Mouse (Mus musculus): ENCODE measurements around the gene Synj1.

The Synj1 gene

DNA sequence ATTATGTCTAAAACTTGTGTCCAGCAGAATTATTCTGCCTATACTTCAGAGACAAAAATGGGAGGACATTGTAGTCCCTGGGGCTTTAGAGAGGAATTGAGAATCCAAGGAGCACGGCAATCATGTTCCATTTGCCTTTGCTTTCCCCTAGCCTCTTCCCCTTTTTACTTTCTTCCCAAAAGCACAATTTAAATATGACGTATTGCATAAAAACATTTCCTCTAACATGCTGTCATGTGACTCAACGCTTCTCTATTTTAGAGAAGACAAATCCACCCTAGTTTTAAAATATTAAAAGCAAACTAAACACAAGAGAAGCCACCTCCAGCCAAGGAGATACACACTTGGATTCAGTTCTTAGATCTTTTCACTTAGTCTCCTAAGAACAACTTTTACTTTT is 739 bp upstream of the Synj1 start:
- intact Hi-C loops (cut with DNase I): no loop called here

DNA sequence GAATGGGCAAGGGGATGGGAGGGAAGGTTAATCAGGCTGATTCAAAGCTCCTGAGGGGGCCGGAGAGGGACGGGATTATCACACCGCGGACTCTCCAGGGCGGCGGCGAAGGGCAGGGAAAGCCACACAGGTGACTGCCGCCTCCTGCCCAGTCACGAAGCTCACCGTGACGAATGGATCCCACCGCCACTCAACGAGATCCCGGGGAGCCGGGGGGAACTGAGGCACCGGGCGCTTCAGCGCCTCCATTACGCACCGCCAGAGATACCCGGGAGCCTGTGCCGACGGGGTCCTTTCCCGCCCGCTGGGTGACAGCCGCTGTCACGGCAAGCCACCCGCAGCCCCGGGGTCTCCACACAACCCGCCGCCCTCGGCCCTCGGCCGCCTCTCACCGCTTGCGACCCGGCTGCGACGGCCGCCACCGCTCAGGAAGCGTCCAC is 507 bp downstream of the Synj1 start:
- intact Hi-C loops (cut with DNase I): no loop called here

DNA sequence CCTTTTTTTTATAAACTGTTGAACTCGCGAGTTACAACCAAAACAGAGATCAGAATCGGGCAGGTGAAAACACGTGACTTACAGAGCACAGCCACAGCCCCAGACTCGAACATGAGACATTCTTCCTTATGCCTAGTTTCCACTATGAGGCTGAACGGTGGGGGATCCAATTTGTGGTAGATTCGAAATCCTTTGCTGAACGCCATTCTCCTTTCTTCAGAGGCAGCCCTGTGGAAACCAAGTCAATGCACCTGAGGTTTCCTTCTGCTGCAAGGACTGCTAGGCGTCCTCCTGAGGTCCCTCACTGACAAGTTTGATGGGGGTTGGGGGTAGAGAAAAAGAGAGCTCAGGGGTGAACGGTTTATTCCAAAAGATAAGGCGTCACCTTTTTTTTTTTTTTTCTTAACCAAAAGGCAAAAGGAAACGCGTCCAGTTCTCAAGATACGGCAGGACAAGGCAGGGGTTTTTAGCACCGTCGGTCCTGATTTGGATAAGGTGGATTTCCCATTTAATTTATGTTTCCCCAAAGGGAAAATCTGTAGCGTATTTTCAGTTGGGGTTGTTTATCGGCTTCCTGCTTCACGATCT is 1.1 kb downstream of the Synj1 start:
- intact Hi-C loops (cut with DNase I): no loop called here

DNA sequence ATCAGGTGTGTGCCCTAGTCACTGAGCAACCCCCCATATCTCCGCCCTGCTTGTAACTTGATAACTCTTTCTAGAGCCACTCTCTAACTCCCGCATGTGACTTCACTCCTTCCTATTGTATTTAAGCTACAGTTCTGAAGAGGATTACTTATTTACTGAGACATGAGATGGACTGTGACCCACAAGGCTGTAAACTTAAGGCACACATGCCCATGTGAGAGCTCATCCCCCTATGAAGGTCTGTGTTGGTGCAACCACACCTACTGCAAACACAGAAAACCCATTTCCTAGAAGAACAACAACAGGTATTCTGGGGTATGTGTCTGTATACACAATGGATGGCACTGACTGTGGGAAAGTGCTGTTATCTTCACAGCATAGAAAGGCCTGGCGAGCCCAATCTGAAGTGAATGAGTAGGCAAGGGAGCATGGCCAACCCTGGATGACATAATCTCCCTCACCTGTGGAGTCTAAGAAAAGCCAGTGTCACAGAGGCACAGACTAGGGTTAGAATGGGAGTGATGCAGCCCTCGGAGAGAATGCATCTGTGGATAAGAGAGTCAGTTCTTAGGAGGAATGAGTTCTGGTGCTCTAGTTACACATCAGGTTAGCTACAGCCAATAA is 6.1 kb downstream of the Synj1 start:
- intact Hi-C loops (cut with DNase I): loop anchor here (5.0 kb wide), 1 partner anchor 42 kb away; no protein-coding TSS in a partner anchor

DNA sequence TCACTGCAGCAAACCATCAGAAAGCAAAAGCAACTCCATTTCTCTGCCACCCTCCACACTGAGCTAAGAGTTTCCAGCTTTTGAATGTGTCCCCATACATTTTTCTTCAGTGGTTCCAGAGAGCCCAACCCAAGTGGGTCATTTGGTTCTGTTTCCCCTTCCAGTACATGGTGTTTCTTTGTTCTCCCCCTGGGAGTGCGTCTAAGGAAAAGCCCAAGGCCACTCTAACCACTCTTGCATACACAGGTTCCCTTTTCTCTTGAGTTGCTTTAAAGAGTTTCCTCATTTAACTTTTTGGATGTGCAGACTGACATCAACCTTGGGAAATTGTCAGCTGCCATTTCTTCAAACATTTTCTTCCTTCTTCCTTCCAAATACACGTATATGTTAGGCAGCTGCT is 10.0 kb downstream of the Synj1 start:
- intact Hi-C loops (cut with DNase I): loop anchor here (5.0 kb wide), 1 partner anchor 46 kb away; no protein-coding TSS in a partner anchor

DNA sequence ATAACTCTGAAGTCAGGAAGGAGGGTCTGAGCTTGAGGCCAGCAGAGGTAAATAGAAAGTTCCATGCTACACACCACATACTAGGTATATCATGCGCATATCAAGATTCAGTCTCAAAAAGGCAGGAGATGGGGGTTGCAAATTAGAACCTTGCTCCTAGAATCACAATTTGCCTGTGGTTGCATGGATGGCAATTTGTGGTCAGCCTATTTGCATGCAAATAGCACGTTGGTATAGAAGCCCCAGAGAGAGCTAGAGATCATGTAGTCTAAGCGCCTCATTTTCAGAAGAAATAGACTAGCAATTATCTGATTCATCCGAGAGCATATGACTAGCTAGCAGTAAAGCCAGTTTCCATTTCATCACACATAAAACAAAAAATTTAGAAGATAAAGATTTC is 11.3 kb downstream of the Synj1 start:
- intact Hi-C loops (cut with DNase I): loop anchor here (5.0 kb wide), 1 partner anchor 47 kb away; no protein-coding TSS in a partner anchor

DNA sequence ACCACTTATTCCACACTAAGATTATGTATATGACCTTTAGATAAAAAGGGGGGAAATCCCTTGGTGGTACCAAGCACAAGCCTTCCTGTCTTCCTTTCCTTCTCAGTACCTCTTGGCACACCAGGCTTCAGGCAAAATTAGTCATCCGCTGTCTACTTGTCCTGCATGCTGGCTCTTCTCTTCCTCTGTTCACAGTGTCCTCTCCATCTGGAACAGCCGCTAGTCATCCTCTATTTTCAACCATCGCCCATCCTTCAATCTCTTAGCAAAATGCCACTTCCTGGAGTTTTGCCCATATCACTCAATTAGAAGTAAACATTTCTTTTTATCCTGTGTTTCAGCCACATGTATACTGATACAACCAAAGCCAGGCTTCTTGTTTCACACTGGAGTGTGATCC is 13.3 kb downstream of the Synj1 start:
- intact Hi-C loops (cut with DNase I): no loop called here

DNA sequence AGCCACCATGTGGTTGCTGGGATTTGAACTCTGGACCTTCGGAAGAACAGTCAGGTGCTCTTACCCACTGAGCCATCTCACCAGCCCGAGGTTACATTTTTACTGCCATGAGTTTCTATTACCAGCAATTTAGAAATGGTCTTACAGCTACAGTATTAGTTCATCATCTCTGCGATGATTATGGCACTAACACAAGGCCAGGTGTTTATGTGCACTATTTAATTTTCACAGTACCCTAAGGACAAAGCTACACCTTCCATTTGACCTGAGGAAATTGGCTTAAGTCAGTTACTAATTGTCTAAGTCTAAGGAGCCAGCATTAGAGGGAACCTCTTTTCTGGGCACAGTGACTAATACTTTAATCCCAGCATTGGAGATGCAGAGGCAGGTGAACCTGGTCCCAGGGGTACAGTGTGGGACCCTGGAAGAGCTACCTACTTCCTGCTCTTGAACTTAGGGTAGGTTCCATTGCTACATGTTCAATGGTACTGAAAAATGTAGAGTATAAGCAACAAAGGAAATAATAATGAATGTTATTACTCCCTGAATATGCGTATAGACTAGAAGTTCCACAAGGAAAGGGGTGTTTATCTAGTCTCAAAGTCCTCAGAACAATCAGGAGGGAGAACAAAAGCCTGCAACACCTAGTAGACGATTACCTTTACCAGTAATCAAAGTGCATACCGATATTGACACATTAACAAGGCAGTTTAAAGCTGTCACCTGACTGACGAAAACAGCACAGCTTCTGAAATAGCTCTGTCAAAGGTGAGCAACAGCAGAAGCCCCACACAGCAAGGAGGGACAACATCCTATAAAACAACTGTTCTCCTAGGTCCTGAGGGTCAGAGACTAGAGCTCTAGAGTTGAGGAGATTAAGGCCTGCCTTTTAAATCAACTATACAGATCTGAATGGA is 14.5 kb downstream of the Synj1 start:
- intact Hi-C loops (cut with DNase I): no loop called here

DNA sequence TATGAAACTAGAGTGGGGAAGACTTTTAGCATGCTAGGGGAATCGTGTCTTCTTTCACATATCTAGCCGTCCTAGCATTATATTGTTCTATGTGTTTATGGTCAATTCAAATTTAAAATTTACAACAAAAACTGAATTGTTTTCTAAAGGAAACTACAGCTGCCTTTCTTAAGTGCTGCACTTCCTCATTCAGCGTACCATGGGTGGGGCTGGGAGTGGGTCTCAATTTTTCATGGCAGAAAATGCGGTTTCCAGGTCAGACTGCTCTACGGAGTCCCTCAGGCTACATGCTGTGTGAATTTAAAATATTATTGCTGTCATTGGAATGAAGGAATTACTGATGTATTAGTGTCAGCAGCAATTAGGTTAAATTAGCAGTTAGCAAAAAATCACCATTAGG is 15.6 kb downstream of the Synj1 start:
- intact Hi-C loops (cut with DNase I): no loop called here

DNA sequence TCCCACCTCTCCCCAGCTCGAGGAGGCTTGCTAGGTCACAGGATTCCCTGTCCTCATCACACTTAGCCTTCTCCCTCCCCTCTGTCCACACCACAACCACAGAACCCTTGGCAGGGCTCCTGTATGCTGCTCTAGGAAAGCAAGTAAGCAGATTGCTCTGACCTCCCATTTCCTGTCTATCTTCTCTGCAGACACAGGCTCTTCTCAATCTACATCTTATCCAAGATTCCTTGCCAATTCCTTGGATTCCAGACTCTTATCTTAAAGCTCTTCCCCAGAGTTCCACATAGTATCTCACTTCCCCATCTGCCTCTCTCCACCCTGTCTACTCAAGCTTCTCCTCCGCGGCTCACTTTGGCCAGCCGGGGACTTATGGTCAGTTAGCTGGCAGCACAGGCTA is 16.1 kb downstream of the Synj1 start:
- intact Hi-C loops (cut with DNase I): no loop called here

DNA sequence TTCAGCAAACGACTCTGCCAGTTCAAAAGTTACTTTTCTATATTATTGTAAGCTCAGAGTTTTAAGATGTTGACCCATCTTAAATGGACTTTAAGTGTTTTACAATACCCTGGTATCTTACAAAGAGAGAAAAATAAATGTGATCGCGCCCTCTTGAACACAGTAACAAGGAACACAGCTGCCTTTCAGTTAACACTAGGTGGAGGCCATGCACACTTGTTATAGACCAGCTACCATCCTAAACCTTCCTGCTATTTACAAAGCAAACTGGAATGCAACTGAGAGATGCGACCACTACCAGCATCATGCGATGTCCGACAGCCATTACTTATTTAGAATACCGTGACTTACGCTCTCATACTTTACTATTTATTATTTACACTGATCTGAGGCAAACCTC is 21.9 kb downstream of the Synj1 start:
- intact Hi-C loops (cut with DNase I): no loop called here

DNA sequence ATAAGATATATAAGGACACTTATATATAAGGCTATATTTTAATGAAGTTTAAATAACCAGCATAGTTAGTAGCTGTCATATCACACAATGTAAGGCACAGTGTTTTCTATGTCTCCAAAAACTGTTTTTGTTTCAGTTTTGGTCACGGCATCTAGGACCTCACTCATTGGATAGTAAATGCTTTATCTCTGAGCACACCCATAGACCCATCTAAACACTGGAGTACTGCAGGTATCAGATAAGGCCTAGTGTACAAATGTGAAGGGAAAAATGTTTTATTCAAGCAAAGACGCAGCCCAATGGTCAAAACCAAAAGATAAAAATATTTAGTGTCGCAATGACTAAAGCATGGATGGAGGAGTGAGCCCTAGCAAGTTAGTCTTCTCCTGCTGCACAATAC is 22.4 kb downstream of the Synj1 start:
- intact Hi-C loops (cut with DNase I): no loop called here

DNA sequence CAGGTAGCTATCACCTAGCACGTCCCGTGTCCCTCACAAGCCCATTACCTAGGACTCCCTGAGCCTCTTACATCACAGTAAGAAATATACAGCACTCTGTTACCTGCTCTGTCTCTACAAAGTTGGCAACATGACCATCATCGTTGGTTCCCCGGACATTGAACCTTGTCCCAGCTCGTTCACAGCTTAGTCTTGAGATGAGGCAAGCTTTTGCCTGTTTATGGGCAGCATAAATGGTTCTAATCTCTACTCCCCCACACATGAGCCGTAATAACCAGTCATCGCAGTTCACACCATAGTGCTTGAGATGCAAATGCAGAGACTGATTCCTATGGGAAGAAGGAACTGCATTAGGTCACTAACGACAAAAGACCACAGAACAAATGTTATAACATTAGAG is 23.1 kb downstream of the Synj1 start:
- intact Hi-C loops (cut with DNase I): no loop called here

DNA sequence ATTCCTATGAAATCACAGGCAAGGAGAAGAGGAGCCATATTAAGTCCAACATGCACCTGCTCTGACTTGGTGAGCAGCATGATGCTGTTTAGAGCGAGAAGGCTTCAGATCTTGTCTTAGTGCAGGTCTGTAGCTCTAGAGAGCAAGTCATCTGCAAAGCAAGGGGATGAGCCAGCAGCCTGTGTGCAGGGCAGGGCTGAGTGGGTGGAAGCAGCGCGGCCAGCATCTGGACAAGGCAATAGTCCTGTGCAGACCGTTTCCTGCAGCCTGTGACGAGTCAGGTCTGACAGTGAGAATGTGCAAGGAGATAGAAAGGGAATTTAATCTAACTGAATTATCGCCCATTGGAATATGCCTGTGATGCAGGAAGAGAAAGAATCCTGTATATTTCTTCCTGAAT is 40.1 kb downstream of the Synj1 start:
- intact Hi-C loops (cut with DNase I): no loop called here

DNA sequence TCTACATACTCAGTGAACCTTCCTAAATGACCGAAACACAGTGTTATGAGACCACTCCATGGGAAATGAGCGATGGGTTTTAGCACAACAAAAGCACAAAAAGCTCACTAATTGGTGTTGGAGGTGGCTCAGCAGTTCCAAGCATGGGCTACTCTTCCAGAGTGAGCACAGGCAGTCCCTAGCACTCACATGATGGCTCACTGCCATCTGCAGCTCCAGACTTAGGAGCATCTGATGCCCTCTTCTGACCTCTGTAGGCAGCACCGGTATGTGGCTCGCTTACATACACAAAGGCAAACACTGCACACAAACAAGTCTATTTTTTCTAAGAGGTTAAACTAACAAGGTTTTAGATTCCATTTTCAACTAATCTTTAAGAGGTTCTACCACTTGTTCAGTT is 44.9 kb downstream of the Synj1 start:
- intact Hi-C loops (cut with DNase I): no loop called here

DNA sequence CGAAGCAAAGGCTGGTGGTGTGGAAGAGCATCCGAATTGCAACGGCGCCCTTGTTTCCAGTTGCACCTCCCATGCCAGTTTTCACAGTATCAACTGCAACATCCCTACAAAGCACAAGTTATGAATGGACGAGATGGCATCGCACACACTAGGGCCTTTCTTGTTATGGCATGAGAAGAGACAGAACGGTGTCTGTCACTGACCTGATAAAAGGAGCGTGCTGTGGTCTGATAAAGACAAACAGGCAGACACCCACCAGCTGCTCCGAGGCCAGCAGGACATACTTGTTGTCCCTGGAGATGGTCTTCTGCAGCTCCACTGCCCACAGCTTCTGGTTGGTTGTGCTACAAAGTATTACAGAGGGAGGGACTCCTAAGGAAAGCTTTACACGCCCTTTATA is 46.8 kb downstream of the Synj1 start:
- intact Hi-C loops (cut with DNase I): no loop called here

DNA sequence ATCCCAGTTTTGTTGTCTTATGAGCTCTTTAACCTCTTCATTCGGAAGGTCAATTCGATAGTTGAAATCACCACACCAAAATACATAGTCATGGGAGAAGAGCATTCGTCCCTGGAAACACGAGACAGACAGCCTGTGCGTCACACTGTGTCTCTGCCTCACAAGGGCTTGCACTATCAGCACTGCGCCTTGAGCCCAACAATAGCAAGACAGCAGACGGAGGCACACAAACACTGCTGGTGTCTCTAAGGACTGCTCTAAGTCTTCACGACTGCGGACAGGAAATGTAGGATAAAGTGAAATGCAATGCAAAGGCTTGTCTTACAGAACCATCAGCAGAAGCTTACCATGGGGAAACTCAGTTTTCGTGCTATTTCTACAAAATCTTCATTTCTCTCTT is 47.2 kb downstream of the Synj1 start:
- intact Hi-C loops (cut with DNase I): no loop called here

DNA sequence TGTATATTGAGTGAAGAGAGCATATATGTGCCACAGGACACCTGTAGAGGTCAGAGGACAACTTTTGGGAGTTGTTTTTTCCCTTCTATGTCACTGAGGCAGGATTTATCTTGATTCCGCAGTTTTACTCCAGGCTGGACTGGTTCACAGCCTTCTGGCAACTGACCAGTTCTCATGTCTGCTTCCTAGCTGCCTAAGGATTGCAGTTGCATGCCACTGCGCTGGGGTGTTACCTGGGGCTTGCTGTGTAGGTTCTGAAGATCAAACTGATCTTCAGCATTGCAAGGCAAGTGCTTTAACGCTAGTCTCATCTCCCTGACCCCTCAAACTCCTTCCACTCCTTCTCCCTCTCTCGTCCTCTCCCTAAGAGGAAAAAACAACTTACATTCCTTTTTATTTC is 47.9 kb downstream of the Synj1 start:
- intact Hi-C loops (cut with DNase I): no loop called here

DNA sequence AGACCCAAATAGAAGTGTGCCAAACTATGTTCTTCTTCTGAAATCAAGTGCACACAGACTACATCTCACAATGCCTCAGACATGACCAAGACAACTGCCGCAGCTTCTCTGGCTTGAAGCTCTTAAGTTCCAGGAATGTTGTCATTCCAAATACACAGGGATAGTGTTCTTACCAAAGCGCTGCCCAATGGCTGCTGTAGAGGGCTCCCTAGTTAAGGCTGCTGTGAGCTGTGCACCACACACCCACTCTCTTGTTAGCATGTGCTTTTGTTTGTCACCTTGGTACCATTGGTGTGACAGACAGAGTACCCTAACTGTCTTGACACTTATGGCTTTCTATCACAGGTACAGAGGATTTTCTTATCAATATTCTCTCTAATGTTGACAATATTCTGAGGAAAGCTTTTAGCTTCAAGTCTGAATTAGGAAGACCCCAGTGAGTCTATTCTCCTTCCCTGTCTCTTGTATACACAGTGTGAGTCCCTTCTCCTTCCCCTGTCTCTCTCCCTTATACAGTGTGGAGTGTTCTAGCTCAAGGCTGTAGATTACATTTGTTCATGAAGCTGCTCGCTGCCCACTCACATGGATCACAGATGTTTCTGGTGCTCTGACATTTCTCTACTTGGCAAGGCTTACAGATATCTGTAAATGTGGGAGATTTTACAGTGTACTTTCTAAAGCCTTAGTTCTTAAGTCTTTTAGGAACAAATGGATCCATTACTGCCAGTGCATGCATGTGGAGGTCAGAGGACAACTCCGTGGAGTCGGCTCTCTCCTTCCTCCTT is 52.6 kb downstream of the Synj1 start:
- intact Hi-C loops (cut with DNase I): loop anchor here (5.0 kb wide), 1 partner anchor 64 kb away; no protein-coding TSS in a partner anchor

DNA sequence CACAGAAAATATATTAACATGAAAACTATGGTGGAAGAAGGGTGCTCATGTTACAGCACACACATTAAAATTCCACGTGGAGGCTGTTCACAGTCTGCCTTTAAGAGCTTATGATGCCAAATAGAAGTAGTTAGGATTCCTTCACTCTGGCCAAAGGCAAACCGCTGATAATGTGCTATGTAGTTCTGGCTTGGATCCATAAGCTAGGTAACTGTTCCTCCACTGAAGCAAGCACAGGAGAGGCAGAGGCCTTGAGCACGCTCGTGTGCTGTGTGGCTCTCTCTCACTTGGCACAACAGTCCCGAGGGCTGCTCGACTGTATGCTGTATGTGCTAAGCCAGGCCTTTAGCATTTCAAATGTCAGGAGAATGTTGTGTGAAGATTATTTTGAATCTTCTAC is 55.6 kb downstream of the Synj1 start:
- intact Hi-C loops (cut with DNase I): loop anchor here (5.0 kb wide), 1 partner anchor 67 kb away; no protein-coding TSS in a partner anchor

DNA sequence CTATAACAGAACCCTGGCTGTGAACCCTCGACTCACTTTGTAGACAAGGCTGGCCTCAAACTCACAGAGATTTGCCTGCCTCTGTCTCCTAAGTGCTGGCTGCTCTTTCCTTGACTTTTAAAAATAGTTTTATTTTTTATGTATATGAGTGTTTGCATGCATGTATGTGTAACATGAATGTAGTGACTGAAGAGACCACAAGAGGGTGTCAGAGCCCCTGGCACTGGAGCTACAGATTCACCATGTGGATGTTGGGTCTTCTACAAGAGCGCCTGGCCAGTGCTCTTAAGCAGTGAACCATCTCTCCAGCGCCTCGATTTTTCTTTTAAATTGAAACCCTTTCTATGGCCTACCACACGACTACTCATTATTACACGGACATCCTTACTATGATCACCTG is 57.3 kb downstream of the Synj1 start:
- intact Hi-C loops (cut with DNase I): no loop called here
